Mouse (Mus musculus) left cerebral cortex, adult 9 months (tissue): ENCODE measurements around the gene Lrp2.

Experiments
- DNase-seq, 2 experiments: peaks; one replicate each; pipeline ENCODE4 v3.0.0; 2022; ENCODE audit warnings: low spot score in 2 of 2

Gene Lrp2

GRCm38 (mm10) chr2:69585886-69586398, at the start of gene Lrp2:
TSS of gene Lrp2 (minus strand) at chr2:69586065.
- DNase-seq, result peak in 1 of 2 experiments; percentile 3

GRCm38 (mm10) chr2:69635064-69635701, 49.3 kb upstream of the Lrp2 start:
- DNase-seq, result peak in 1 of 2 experiments; percentile 26

GRCm38 (mm10) chr2:69631449-69631848, 45.6 kb upstream of the Lrp2 start:
- no peak for DNase-seq

- no peak for DNase-seq
Measured at GRCm38 (mm10) chr2:69630792-69631191, 44.9 kb upstream of the Lrp2 start.

GRCm38 (mm10) chr2:69629914-69630313, 44.0 kb upstream of the Lrp2 start:
- DNase-seq, result no peak

- no peak for DNase-seq
Measured at GRCm38 (mm10) chr2:69629215-69629614, 43.4 kb upstream of the Lrp2 start.

GRCm38 (mm10) chr2:69619286-69619685, 33.4 kb upstream of the Lrp2 start:
- no peak for DNase-seq

- DNase-seq, result no peak
Measured at GRCm38 (mm10) chr2:69618336-69618735, 32.5 kb upstream of the Lrp2 start.

- DNase-seq, result no peak
Measured at GRCm38 (mm10) chr2:69613237-69613636, 27.4 kb upstream of the Lrp2 start.

- no peak for DNase-seq
Measured at GRCm38 (mm10) chr2:69612716-69613115, 26.9 kb upstream of the Lrp2 start.

GRCm38 (mm10) chr2:69612237-69612636, 26.4 kb upstream of the Lrp2 start:
- no peak for DNase-seq

- DNase-seq, result no peak
Measured at GRCm38 (mm10) chr2:69606621-69607020, 20.8 kb upstream of the Lrp2 start.

- DNase-seq, result no peak
Measured at GRCm38 (mm10) chr2:69603726-69604393, 18.0 kb upstream of the Lrp2 start.

GRCm38 (mm10) chr2:69593168-69593567, 7.3 kb upstream of the Lrp2 start:
- DNase-seq, result no peak

- DNase-seq, result no peak
Measured at GRCm38 (mm10) chr2:69592536-69592935, 6.7 kb upstream of the Lrp2 start.

GRCm38 (mm10) chr2:69591966-69592505, 6.2 kb upstream of the Lrp2 start:
- no peak for DNase-seq

- no peak for DNase-seq
Measured at GRCm38 (mm10) chr2:69590548-69590947, 4.7 kb upstream of the Lrp2 start.

GRCm38 (mm10) chr2:69587896-69588295, 2.0 kb upstream of the Lrp2 start:
- no peak for DNase-seq

- no peak for DNase-seq
Measured at GRCm38 (mm10) chr2:69586821-69587728, 1.2 kb upstream of the Lrp2 start.

GRCm38 (mm10) chr2:69585191-69585885, 527 bp downstream of the Lrp2 start:
- no peak for DNase-seq
